Mouse (Mus musculus): Measurements from ENCODE around the gene Sez6l. TPM values are rescaled to one million over a fixed set of nuclear protein-coding genes. Genes with fewer than 3 reads are reported as not detected.
A peak's percentile ranks its signal among the peaks of the same experiment; 100 is the strongest.

Sez6l gene
- polyA plus RNA-seq, 1 experiment from 2014 or later: 0.75 TPM

DNA sequence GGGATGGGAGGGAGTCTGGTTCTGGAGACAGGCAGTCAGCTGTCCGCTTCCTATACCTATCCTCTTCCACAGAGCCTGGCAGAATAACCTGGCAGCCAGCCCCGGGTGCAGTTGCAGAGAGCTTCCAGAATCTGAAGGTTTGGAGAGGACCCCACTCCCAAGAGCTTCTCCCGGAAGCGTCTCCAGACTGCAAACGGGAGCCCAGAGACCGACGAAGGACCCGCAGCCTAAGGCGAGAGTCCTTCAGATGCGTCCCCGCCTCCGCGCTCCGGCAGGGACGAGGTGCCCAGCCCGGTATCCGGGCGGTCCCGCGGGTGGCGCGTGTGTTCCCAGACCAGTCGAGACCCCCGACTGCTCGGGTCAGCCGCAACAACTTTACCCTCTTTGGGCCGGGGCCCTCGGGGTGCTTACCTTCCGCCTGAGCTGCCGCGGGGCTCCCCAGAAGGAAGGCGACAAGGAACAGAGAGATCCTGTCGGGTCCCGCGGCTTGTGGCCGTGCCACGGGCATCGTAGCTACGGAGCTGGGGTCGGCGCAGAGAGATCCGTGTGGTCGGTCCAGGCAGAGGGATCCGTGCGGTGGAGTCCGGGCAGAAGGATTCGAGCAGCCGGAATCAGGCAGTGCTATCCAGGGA is 508 bp downstream of the Sez6l start:
- peak overlapping the region; percentile 56 for H3K4me3 ChIP-seq
- peaks cover 26% of the 10 kb centered on the region for H3K4me1 ChIP-seq
- no peaks in the 10 kb centered on the region for H3K9me3 ChIP-seq
- H3K36me3 ChIP-seq (replicated peaks): no peaks in the 10 kb centered on the region
- H3K27me3 ChIP-seq (replicated peaks; ENCODE audit: low read depth, poor library complexity, severe bottlenecking): peaks cover 85% of the 10 kb centered on the region
- DNase-seq (ENCODE audit: low spot score): no peak
- 1% methylated on average over 48 of the region's 48 CpGs for WGBS
- no peak overlapping the region; the same call in 1 of the 2 replicates for H3K27ac ChIP-seq (replicated peaks)

DNA sequence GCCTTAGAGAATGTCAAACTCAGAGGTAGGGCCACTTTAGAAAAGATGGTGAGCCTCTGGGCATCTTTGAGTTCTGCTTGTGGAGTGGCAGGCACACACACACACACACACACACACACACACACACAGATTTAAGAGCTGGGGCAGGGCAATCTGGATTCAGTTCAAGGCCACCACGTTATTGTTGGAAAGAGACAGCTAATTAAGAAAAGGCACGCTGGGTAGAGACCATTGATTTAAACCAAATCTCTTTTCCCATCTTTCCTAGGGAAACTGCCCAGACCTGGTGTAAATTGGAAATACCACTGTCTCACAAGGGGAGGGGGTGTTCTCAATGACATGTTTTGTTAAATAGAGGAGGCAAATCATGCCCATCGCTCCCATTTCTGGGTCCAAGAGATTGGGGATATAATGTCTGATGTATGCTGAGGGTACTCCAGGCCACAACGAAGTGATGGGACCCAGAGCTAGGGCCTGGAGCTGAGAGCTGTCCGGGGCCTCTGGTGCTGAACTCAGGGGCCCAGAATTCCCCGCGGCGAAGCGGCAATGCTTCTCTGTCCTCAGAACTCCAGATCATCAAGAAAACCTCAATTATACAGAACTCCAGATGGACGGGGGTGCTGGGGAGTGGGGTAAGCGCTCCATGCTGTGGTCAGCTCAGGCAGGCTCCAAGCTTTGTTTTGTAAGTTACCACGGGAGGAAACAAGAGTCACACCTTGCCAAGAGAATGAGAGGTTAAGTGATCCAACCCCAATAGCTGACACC is 1.7 kb downstream of the Sez6l start:
- DNase-seq (ENCODE audit: low spot score): peak; percentile 78
- no peaks in the 10 kb centered on the region for H3K9me3 ChIP-seq
- peak overlapping the region; percentile 56; the same call in 1 of the 2 replicates for H3K4me3 ChIP-seq
- peaks cover 74% of the 10 kb centered on the region for H3K27me3 ChIP-seq (replicated peaks; ENCODE audit: low read depth, poor library complexity, severe bottlenecking)
- WGBS: 10% methylated on average over 12 of the region's 12 CpGs
- H3K27ac ChIP-seq (replicated peaks): no peak overlapping the region
- peaks cover 26% of the 10 kb centered on the region for H3K4me1 ChIP-seq
- H3K36me3 ChIP-seq (replicated peaks): no peaks in the 10 kb centered on the region

DNA sequence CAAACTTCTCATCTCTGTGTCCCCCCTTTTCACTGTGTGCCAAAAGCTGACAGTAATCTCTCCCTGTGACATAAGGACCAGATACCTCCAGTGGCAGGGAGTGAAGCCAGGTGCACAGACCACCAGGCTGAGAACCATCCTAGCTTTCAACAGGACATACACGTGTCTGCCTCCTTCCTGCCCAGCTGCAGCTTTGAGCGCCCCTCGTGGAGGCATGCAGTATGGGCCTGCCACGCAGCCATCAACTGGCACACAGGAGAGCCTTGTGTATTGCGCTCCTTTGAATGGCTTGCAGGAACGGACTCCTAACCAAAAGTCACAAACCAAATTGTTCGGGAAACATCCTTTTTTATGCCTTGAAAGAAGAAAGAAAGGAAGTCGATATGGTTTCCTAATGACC is 3.1 kb downstream of the Sez6l start:
- H3K9me3 ChIP-seq: no peaks in the 10 kb centered on the region
- H3K4me1 ChIP-seq: peaks cover 26% of the 10 kb centered on the region
- H3K4me3 ChIP-seq: no peak overlapping the region
- WGBS: 11% methylated on average over 8 of the region's 8 CpGs
- peaks cover 60% of the 10 kb centered on the region for H3K27me3 ChIP-seq (replicated peaks; ENCODE audit: low read depth, poor library complexity, severe bottlenecking)
- H3K36me3 ChIP-seq (replicated peaks): no peaks in the 10 kb centered on the region
- DNase-seq (ENCODE audit: low spot score): peak; percentile 72
- no peak overlapping the region for H3K27ac ChIP-seq (replicated peaks)

DNA sequence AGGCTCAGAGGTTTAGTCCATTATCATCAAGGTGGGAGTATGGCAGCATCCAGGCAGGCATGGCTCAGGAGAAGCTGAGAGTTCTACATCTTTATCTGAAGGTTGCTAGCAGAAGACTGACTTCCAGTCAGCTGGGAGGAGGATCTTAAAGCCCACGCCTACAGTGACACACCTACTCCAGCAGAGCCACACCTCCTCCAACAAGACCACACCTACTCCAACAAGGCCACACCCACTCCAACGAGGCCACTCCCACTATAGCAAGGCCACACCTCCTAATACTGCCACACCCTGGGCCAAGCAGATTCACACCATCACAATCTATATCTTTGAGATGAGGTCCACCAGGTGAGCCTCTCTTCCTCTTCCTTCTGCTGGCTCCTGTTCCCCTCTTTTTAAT is 4.8 kb downstream of the Sez6l start:
- H3K4me1 ChIP-seq: peaks cover 16% of the 10 kb centered on the region
- no peak overlapping the region for H3K27ac ChIP-seq (replicated peaks)
- no peaks in the 10 kb centered on the region for H3K36me3 ChIP-seq (replicated peaks)
- DNase-seq (ENCODE audit: low spot score): no peak
- peaks cover 43% of the 10 kb centered on the region for H3K27me3 ChIP-seq (replicated peaks; ENCODE audit: low read depth, poor library complexity, severe bottlenecking)
- no peak overlapping the region for H3K4me3 ChIP-seq
- H3K9me3 ChIP-seq: no peaks in the 10 kb centered on the region
- 60% methylated on average over 2 of the region's 2 CpGs for WGBS

DNA sequence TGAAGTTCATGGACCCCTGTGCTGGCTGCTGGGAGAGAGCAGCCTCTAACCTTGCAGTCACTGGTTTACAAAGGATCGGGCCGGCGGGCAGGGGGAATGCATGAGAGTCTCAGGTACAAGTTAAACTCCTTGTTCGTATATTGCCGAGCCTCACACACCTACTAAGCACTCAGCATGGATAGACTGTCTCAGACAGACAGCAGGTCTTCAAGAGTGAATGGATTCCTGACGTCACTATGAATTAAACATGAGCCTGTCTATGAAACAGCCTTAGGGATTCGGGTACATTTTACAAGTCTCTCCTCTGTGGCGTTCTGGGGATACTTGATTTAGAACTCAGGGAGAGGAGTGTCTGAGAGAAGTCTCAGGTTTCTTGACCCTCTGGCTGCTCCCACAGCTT is 11.5 kb downstream of the Sez6l start:
- DNase-seq (ENCODE audit: low spot score): no peak
- H3K36me3 ChIP-seq (replicated peaks): no peaks in the 10 kb centered on the region
- no peak overlapping the region for H3K27ac ChIP-seq (replicated peaks)
- peaks cover 21% of the 10 kb centered on the region for H3K27me3 ChIP-seq (replicated peaks; ENCODE audit: low read depth, poor library complexity, severe bottlenecking)
- WGBS: 67% methylated on average over 8 of the region's 8 CpGs
- H3K4me1 ChIP-seq: peaks cover 29% of the 10 kb centered on the region
- no peaks in the 10 kb centered on the region for H3K9me3 ChIP-seq
- H3K4me3 ChIP-seq: no peak overlapping the region

DNA sequence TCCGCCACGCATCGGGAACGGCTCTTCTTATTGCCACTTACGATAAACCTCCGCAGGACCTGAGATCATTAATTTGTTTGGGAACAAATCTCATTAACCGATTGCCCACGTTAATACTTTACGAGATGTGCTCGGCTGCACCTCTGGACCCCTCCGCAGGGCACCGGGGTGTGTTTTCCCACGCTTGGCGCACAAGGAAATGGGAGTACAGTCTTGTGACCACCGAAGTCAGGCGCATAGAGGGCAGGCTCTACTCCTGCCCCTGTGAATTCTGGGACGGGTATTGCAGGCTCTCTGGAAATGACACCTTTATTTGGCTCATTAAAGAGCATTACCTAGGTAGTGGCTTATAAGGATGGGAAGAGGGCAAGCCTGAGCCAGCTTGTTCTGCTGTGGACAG is 11.9 kb downstream of the Sez6l start:
- H3K4me1 ChIP-seq: peaks cover 33% of the 10 kb centered on the region
- DNase-seq (ENCODE audit: low spot score): no peak
- H3K9me3 ChIP-seq: no peaks in the 10 kb centered on the region
- no peaks in the 10 kb centered on the region for H3K36me3 ChIP-seq (replicated peaks)
- H3K4me3 ChIP-seq: no peak overlapping the region
- 92% methylated on average over 17 of the region's 17 CpGs for WGBS
- no peak overlapping the region for H3K27ac ChIP-seq (replicated peaks)
- peaks cover 21% of the 10 kb centered on the region for H3K27me3 ChIP-seq (replicated peaks; ENCODE audit: low read depth, poor library complexity, severe bottlenecking)

DNA sequence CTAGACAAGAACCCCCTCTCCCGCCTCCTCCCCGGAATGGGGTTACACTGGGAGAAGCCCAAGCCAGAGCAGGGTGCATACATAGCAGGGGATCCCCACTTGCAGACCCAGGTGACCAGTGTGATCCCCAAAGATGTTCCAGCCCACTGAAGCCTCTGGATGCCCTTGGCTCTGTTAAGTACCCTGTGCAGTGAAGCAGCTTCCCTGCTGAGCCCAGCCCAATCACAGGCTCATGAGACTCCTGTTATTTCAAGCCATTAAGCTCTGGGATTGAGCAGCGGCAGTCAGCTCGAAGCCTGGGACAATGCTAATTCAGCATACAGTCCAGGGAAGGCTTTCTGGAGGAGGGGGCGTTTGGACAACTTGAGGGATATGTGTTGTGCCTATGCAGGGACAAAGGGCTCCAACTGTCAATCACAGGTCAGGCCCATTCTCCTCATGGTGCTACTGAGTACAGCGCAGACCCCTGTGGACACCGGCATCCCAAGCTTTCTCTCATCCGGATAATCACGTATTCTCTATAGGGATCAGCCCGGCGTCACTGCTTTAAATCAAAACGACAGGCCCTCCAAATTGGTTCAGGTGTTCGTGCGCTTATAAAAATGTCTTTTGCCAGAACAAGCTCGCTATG is 16.0 kb downstream of the Sez6l start:
- Histone ChIP-seq H3K9me3 (no peaks in the 10 kb centered on the region), H3K36me3 (replicated peaks) (no peaks in the 10 kb centered on the region), H3K27me3 (replicated peaks; ENCODE audit: low read depth, poor library complexity, severe bottlenecking) (peaks cover 21% of the 10 kb centered on the region), H3K4me3 (no peak overlapping the region), H3K27ac (replicated peaks) (no peak overlapping the region), H3K4me1 (peaks cover 36% of the 10 kb centered on the region)
- DNase-seq (ENCODE audit: low spot score): no peak
- WGBS: 53% methylated on average over 15 of the region's 15 CpGs

DNA sequence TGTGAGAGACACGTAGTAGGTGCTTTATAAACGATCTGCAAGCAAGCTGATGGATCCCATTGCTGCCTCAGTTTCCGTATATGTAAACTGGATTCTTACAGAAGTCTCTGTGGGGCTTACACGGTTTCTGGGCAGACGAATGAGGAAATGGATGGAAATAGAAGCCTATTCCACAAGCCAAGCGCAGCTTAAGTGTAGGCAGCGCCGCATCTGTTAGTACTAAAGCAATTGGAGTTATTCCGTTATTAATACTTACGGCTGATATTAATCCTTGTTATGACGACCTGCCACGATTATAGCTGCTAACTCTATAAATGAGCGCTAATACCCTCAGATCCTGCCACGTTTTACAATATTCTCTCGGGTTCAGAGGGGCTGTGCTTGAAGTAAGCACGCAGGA is 16.8 kb downstream of the Sez6l start:
- WGBS: 80% methylated on average over 16 of the region's 16 CpGs
- H3K9me3 ChIP-seq: no peaks in the 10 kb centered on the region
- H3K27ac ChIP-seq (replicated peaks): no peak overlapping the region

DNA sequence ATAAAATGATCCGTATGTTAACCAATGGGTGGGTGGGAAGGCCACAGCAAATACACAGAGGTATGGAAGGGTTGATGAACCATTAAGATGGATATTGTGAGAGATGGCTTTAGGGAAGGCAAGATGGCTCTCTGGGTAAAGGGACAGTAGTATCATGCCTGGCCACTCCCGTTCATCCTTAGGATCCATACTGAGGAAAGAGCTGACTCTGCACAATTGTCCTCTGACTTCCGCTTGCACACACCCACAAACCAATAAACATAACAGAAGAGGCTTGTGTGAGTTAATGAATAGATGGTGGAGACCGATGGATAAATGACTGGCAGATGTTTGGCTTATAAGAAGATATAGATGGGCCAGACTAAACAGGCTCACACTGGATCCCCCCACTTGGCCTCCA is 19.6 kb downstream of the Sez6l start:
- H3K4me1 ChIP-seq: peaks cover 27% of the 10 kb centered on the region
- no peak overlapping the region for H3K27ac ChIP-seq (replicated peaks)
- H3K36me3 ChIP-seq (replicated peaks): no peaks in the 10 kb centered on the region
- peaks cover 6% of the 10 kb centered on the region; the same call in 1 of the 2 replicates for H3K27me3 ChIP-seq (replicated peaks; ENCODE audit: low read depth, poor library complexity, severe bottlenecking)
- H3K9me3 ChIP-seq: no peaks in the 10 kb centered on the region
- DNase-seq (ENCODE audit: low spot score): no peak
- 90% methylated on average over 4 of the region's 4 CpGs for WGBS
- H3K4me3 ChIP-seq: no peak overlapping the region

More for the DNA sequence above, 16.8 kb downstream of the Sez6l start:
- Histone ChIP-seq H3K27me3 (replicated peaks; ENCODE audit: low read depth, poor library complexity, severe bottlenecking) (peaks cover 21% of the 10 kb centered on the region; the same call in 1 of the 2 replicates), H3K4me3 (no peak overlapping the region), H3K4me1 (peaks cover 29% of the 10 kb centered on the region), H3K36me3 (replicated peaks) (no peaks in the 10 kb centered on the region)
- no peak for DNase-seq (ENCODE audit: low spot score)

DNA sequence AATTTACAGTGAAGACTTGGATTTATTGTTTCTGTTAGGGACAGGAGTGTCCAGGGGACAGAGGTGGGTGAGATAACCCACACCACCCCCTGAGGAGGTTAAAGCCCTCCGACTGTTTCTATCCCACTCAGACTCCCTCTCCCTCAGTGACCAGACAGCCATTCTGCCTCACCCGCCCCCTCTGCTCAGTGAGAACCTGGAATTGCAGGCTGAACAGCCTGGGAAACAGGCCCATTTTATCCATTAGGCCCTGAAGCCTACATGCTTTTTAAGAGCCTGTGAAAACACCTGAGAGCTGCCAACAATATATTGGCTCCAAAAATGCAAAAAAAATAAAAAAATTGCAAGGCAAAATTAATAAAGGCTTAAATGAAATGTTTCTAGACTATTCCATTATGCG is 20.3 kb downstream of the Sez6l start:
- WGBS: 75% methylated on average over 3 of the region's 3 CpGs

DNA sequence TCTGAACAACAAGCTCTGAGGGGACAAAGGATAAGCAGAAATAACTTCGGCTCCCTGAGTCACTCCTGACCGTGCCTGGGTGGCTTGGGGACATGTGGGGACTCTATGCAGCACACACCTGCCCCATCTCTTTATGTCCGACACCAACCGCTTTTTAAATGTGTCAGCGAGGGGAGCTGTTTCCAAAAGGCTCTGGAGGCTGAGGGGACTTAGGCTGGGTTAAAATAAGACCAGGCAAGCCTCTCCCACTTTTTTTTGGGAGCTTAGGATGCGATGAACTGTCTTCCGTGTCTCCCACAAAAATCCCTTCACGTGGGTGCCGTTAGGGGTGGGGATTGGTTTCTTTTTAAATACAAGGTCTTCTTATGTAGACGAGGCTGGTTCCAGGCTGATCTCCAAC is 22.5 kb downstream of the Sez6l start:
- Histone ChIP-seq H3K9me3 (no peaks in the 10 kb centered on the region), H3K4me3 (no peak overlapping the region), H3K4me1 (peaks cover 21% of the 10 kb centered on the region), H3K27me3 (replicated peaks; ENCODE audit: low read depth, poor library complexity, severe bottlenecking) (no peaks in the 10 kb centered on the region), H3K27ac (replicated peaks) (no peak overlapping the region), H3K36me3 (replicated peaks) (no peaks in the 10 kb centered on the region)
- DNase-seq (ENCODE audit: low spot score): no peak
- 70% methylated on average over 10 of the region's 10 CpGs for WGBS

More for the DNA sequence above, 20.3 kb downstream of the Sez6l start:
- Histone ChIP-seq H3K27ac (replicated peaks) (no peak overlapping the region), H3K4me3 (no peak overlapping the region), H3K4me1 (peaks cover 28% of the 10 kb centered on the region), H3K27me3 (replicated peaks; ENCODE audit: low read depth, poor library complexity, severe bottlenecking) (peaks cover 5% of the 10 kb centered on the region; the same call in 1 of the 2 replicates), H3K9me3 (no peaks in the 10 kb centered on the region), H3K36me3 (replicated peaks) (no peaks in the 10 kb centered on the region)
- DNase-seq (ENCODE audit: low spot score): no peak

DNA sequence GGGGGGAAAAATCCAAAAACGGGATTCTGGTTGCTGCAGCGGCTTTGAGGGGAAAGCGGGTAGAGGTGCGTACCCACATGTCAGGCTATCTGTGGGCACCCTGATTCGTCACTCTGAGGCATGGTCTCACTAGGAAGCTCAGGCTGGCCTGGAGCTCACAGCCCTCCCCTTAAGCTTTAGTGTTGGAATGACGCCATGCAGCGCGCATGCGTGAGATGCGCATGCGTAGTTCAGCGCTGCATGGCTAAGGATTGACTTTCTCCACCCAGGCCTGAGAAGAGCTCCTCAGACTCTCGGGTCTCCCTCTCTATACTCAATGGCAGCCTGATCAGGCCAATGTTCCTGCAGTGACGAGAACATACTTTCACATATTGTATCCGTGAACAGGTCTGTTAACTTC is 24.2 kb downstream of the Sez6l start:
- 88% methylated on average over 15 of the region's 15 CpGs for WGBS
- peaks cover 27% of the 10 kb centered on the region for H3K4me1 ChIP-seq
- H3K9me3 ChIP-seq: no peaks in the 10 kb centered on the region
- H3K4me3 ChIP-seq: no peak overlapping the region
- H3K36me3 ChIP-seq (replicated peaks): no peaks in the 10 kb centered on the region
- H3K27ac ChIP-seq (replicated peaks): no peak overlapping the region
- no peak for DNase-seq (ENCODE audit: low spot score)
- no peaks in the 10 kb centered on the region for H3K27me3 ChIP-seq (replicated peaks; ENCODE audit: low read depth, poor library complexity, severe bottlenecking)

Measured in embryonic facial prominence, embryonic 10.5 days (tissue).